Mouse (Mus musculus) heart, embryonic 14.5 days (tissue): ENCODE measurements at regions not wholly inside any gene's neighbourhood (a gene's known extent, or its start where the extent isn't known, plus 50 kb on each side); places are given as distances from the start of the nearest gene placed in this dataset.

ENCODE experiments used
- ATAC-seq: fragments of 200-750 bp; cut with Nextera tagmentation; 2 replicates; pipeline ENCODE4 v1.8.0; 2017; ENCODE audit warnings: low read depth, moderate TSS enrichment; ENCODE audit not compliant: insufficient number of reproducible peaks, insufficient read depth, low FRiP score
- H3K27ac ChIP-seq, 2 experiments: fragments of 200-500 bp in 1 of 2; fragments of 300-500 bp in 1 of 2; sonication (generic) in 1 of 2; replicated peaks in 1 of 2; 2 replicates each; pipeline ENCODE4 v1.5.1; 2012 to 2014; ENCODE audit warnings: low read depth in 2 of 2, low read length in 2 of 2, control low read depth in 1 of 2, mild to moderate bottlenecking in 1 of 2, mixed read lengths in 1 of 2; ENCODE audit not compliant: control insufficient read depth in 1 of 2, insufficient read depth in 1 of 2
- H3K27me3 ChIP-seq: fragments of 300-500 bp; sonication (generic); 2 replicates; pipeline ENCODE4 v1.6.1; 2014; ENCODE audit warnings: mild to moderate bottlenecking, low read length, control low read depth; ENCODE audit not compliant: control insufficient read depth, insufficient read depth
- H3K36me3 ChIP-seq: fragments of 300-500 bp; sonication (generic); 2 replicates; pipeline ENCODE4 v1.6.1; 2014; ENCODE audit warnings: mild to moderate bottlenecking, control low read depth, low read length, mixed read lengths; ENCODE audit not compliant: control insufficient read depth, insufficient read depth
- H3K4me1 ChIP-seq, 2 experiments: fragments of 200-500 bp in 1 of 2; fragments of 300-500 bp in 1 of 2; sonication (generic) in 1 of 2; 2 replicates each; pipeline ENCODE4 v1.6.1; 2012 to 2014; ENCODE audit warnings: low read length in 2 of 2, control low read depth in 1 of 2, mixed read lengths in 1 of 2; ENCODE audit not compliant: control insufficient read depth in 2 of 2, insufficient read depth in 2 of 2
- H3K4me2 ChIP-seq: fragments of 300-500 bp; sonication (generic); 2 replicates; pipeline ENCODE4 v1.6.1; 2014; ENCODE audit warnings: mild to moderate bottlenecking, low read length
- H3K4me3 ChIP-seq, 2 experiments: fragments of 200-500 bp in 1 of 2; fragments of 300-500 bp in 1 of 2; sonication (generic) in 1 of 2; 2 replicates each; pipeline ENCODE4 v1.5.1; 2012 to 2014; ENCODE audit warnings: low read length in 2 of 2, mild to moderate bottlenecking in 2 of 2, control low read depth in 1 of 2, low read depth in 1 of 2, moderate library complexity in 1 of 2; ENCODE audit not compliant: control insufficient read depth in 1 of 2, insufficient read depth in 1 of 2
- H3K9ac ChIP-seq: fragments of 300-500 bp; sonication (generic); 2 replicates; pipeline ENCODE4 v1.6.1; 2014; ENCODE audit warnings: mild to moderate bottlenecking, low read length
- H3K9me3 ChIP-seq: fragments of 300-500 bp; sonication (generic); 2 replicates; pipeline ENCODE4 v1.6.1; 2016; ENCODE audit warnings: low read length, control low read depth; ENCODE audit not compliant: control insufficient read depth
- WGBS: fragments of 180-500 bp; shearing (Covaris S2); extraction: QIAGEN DNeasy Blood & Tissue Kit; methylation state at CpG from one replicate; pipeline ENCODE4 v1.1.7; 2014; 5-methylcytosine and 5-hydroxymethylcytosine counted together

DNA sequence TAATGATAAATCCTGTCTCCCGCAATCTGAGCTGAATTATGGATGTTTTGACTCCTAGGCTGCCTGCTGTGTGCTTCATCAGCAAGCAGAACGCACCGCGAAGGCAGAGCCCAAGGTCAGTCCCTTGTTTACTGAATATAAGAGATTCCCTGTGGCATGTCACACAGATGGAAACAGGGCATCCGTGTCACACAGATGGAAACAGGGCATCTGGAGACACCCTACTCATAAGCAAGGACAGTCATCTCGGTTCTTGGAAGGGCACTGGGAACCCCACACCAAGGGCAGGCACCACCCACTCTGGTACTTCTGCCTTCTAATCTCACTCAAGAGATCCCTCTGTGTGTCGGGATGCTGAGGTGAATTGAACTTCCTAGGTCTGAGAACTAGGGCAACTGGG is 241.9 kb downstream of the Cog6 start:
- Histone ChIP-seq H3K4me1 (no peaks in the 10 kb centered on the region), H3K4me3 (no peak overlapping the region), H3K36me3 (no peaks in the 10 kb centered on the region), H3K9me3 (no peaks in the 10 kb centered on the region), H3K4me2 (no peak overlapping the region), H3K27me3 (no peaks in the 10 kb centered on the region), H3K27ac (no peak overlapping the region), H3K9ac (no peak overlapping the region)
- WGBS, result 75% methylated on average over 7 of the region's 7 CpGs
- ATAC-seq, result no peak

DNA sequence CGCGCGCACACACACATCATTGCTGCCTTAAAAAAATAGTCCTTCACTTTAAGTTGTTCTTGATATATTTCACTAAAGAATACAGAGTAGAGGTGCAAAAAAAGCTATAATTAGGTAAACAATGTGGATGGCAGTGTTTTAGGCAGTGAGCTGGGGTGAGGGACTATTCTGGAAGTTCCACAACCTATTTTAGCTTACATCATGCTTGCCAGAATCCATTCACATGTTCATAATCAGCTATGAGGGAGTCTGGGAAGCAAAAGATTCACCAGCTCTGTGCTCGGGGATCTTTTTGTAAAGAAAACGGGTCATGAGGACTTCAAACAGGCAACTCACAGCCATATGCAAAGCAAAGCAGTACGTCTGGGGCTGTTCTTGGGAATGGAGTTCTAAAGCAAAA is 242.3 kb downstream of the Cog6 start:
- H3K27me3 ChIP-seq, result no peaks in the 10 kb centered on the region
- no peak for ATAC-seq
- WGBS, result 89% methylated on average over 6 of the region's 6 CpGs
- H3K9me3 ChIP-seq, result no peaks in the 10 kb centered on the region
- no peak overlapping the region for H3K9ac ChIP-seq
- H3K36me3 ChIP-seq, result no peaks in the 10 kb centered on the region
- no peaks in the 10 kb centered on the region for H3K4me1 ChIP-seq
- no peak overlapping the region for H3K27ac ChIP-seq
- H3K4me2 ChIP-seq, result no peak overlapping the region
- no peak overlapping the region for H3K4me3 ChIP-seq

DNA sequence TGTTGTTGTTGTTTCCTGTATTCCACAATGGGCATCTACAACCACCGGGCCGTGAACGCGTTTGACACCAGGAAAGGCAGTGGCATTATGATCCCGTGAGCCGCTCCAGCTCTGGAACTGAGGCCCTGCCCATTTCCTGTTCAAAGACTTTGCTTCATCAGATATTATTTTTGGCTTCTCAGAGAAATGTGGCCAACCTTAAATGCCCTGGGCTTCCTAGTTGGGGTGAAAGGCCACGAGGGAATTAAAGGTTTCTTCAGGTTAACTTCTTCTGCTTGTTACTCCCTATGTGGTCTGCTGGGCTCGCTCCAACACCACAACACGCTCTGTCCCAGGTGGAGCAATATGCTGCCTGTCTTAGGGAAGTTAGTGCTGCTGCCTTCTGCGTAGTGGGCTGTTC is 249.8 kb downstream of the Cog6 start:
- H3K27me3 ChIP-seq, result no peaks in the 10 kb centered on the region
- no peak overlapping the region for H3K4me2 ChIP-seq
- no peak overlapping the region for H3K9ac ChIP-seq
- H3K9me3 ChIP-seq, result no peaks in the 10 kb centered on the region
- no peak overlapping the region for H3K4me3 ChIP-seq
- WGBS, result 76% methylated on average over 10 of the region's 10 CpGs
- no peak overlapping the region for H3K27ac ChIP-seq
- no peaks in the 10 kb centered on the region for H3K36me3 ChIP-seq
- H3K4me1 ChIP-seq, result peaks cover 0 to 4% of the 10 kb centered on the region in 2 experiments; a peak in 2 of 4 replicates
- ATAC-seq, result no peak

DNA sequence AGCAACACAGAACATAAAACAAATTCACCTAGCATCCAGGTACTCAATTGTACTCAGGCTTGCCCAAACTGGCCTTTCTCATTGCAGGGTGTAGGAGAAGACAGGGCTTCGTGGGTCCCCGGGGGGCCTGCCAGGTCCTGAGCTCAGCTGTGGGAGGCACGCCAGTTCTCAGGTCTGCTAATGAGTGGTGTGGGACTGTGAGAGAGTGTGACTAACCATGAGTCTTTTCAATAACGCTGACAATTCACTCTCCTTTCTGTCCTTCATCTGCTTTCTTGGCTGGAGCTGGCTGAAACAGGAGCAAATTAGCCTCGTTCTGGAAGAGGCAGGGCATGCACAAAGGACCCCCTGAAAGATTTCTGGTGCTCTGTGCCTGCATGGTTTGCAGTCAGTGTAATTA is 250.2 kb downstream of the Cog6 start:
- H3K27me3 ChIP-seq, result no peaks in the 10 kb centered on the region
- ATAC-seq, result no peak
- no peak overlapping the region for H3K4me3 ChIP-seq
- WGBS, result 66% methylated on average over 5 of the region's 5 CpGs
- H3K9me3 ChIP-seq, result no peaks in the 10 kb centered on the region
- no peak overlapping the region for H3K27ac ChIP-seq
- H3K4me2 ChIP-seq, result no peak overlapping the region
- peaks cover 0 to 4% of the 10 kb centered on the region in 2 experiments; a peak in 2 of 4 replicates for H3K4me1 ChIP-seq
- H3K9ac ChIP-seq, result no peak overlapping the region
- H3K36me3 ChIP-seq, result no peaks in the 10 kb centered on the region

DNA sequence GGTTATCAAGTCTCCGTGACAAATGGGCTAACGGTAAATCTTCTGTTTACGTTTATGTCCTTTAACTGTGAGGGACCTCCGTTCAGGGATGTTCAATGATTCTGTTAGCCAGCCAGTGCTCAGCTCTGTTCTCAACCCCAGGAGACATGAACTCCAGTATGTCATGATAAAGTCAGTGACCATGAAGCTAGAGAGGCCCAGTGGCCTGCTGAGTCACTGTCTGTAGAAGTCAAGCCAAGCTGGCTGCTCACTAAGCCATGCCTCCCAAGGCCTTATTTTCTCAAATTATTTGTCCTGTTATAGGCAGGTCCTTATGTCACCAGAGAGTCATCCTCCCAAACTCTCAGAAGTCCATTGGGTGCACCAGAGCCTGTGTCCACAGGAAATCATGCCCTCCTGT is 252.9 kb downstream of the Cog6 start:
- H3K36me3 ChIP-seq, result no peaks in the 10 kb centered on the region
- WGBS, result 65% methylated on average over 4 of the region's 4 CpGs
- no peak for ATAC-seq

DNA sequence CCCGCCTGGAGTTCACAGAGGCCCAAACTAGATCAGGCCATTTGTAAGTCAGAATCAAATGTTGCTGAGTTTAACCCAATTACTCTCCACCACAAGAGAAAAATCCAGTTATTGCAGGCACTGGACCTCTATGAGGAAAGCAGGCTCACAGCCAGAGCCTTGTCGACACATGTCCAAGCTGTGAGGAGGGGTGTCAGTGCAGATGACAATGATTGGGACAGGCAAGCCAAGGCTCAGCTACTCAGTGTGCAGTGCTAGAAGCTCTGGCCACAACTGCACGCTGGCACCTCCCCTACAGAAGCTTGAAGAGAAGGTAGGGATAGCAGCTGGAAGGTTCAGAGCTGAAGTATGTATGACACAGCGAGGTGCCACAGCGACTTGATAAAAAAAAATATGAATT is 253.4 kb downstream of the Cog6 start:
- Histone ChIP-seq H3K9me3 (no peaks in the 10 kb centered on the region), H3K36me3 (no peaks in the 10 kb centered on the region), H3K4me2 (no peak overlapping the region), H3K9ac (no peak overlapping the region), H3K4me3 (no peak overlapping the region), H3K27ac (no peak overlapping the region), H3K4me1 (peaks cover 0 to 4% of the 10 kb centered on the region in 2 experiments; a peak in 2 of 4 replicates), H3K27me3 (no peaks in the 10 kb centered on the region)
- WGBS, result 64% methylated on average over 5 of the region's 5 CpGs
- ATAC-seq, result no peak

More for the DNA sequence above, 252.9 kb downstream of the Cog6 start:
- H3K9ac ChIP-seq, result no peak overlapping the region
- no peak overlapping the region for H3K27ac ChIP-seq
- H3K4me2 ChIP-seq, result no peak overlapping the region
- no peaks in the 10 kb centered on the region for H3K9me3 ChIP-seq
- no peaks in the 10 kb centered on the region for H3K27me3 ChIP-seq
- H3K4me1 ChIP-seq, result peaks cover 0 to 4% of the 10 kb centered on the region in 2 experiments; a peak in 2 of 4 replicates
- no peak overlapping the region for H3K4me3 ChIP-seq

DNA sequence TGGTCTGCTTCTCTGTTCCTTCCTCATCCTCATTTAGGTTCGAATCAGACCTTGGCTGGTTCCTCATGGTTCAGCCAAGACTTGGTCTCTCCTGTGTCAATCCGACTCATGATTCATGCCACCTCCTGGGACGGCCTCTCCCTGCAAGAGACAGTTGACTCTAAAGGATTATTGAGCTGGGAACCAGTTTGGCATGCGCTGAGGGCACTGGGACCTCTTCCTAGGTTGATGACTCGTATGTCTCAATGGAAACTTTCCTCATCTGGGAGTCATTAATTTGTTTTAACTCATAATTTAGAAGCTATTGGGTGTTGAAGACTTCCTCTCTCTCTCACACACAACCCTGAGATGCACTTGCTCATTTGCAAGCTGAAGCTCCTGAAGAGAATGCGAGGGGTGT is 254.5 kb downstream of the Cog6 start:
- H3K36me3 ChIP-seq, result no peaks in the 10 kb centered on the region
- ATAC-seq, result no peak
- no peaks in the 10 kb centered on the region for H3K27me3 ChIP-seq
- H3K9me3 ChIP-seq, result no peaks in the 10 kb centered on the region
- H3K9ac ChIP-seq, result no peak overlapping the region
- H3K4me2 ChIP-seq, result no peak overlapping the region
- H3K27ac ChIP-seq, result no peak overlapping the region
- peaks cover 0 to 4% of the 10 kb centered on the region in 2 experiments; a peak in 2 of 4 replicates for H3K4me1 ChIP-seq
- H3K4me3 ChIP-seq, result no peak overlapping the region
- 83% methylated on average over 6 of the region's 6 CpGs for WGBS

DNA sequence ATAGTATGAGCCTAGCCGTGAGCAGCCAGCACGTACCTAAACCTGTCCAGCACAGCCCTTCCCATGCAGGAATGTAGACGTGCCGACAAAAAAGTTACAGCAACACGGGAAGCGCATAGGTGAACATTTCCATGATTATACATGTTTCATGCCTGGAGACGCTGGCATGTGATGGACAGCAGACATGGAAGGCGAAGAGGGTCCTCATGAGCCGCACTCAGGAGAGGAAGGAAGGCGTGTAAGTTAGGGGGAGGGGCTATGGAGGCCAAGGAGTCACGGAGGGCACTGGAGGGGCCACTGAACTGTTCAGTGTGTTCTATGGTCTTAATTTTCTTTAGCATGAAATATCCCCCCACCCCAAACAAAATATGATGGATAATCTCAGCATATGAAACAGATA is 257.2 kb downstream of the Cog6 start:
- Histone ChIP-seq H3K9ac (no peak overlapping the region), H3K27me3 (no peaks in the 10 kb centered on the region), H3K4me2 (no peak overlapping the region), H3K4me3 (no peak overlapping the region), H3K4me1 (no peaks in the 10 kb centered on the region), H3K27ac (no peak overlapping the region), H3K36me3 (no peaks in the 10 kb centered on the region), H3K9me3 (no peaks in the 10 kb centered on the region)
- ATAC-seq, result no peak
- WGBS, result 88% methylated on average over 11 of the region's 11 CpGs
